18 mouse cellular contexts compared by ENCODE assay signal in the genomic region with DNA sequence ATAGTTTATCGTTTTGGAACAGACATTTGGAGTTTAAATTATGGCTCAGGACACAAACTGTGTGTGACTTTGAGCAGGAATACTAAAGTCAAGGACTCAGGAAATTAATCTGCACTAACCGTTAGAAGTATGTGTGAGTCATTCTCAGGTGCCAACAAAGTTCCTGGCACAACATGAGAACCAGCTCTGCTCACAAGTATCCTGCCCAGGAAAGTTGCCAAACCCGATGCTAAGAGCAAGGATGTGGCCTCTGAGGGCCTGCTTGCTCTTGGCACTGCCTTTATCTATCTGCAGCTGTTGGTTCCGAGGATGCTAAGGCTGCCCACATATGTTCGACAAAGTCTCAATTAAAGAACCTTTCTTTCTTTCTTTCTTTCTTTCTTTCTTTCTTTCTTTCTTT.
DNase-seq lines count a peak whose midpoint lies in the region; ATAC-seq lines count a peak whose summit lies in the region.
"Had no signal": no experiment of that assay in that cellular context is flagged by ENCODE, and none has a peak within 500 bp of the region (broad histone marks: within the 10 kb centered on the region; RNA-seq: fewer than 3 reads in every experiment).

No protein-coding gene starts in this region.

- H3K36me3 ChIP-seq in embryonic facial prominence, embryonic 14.5 days (ENCODE audit: control insufficient read depth, insufficient read depth, low read length): no peaks in the 10 kb centered on the region
- H3K36me3 ChIP-seq in embryonic facial prominence, embryonic 10.5 days (replicated peaks): no peaks in the 10 kb centered on the region
- no peaks in the 10 kb centered on the region for H3K36me3 ChIP-seq in midbrain, embryonic 14.5 days (ENCODE audit: control insufficient read depth, insufficient read depth, low read length)
- no peaks in the 10 kb centered on the region for H3K36me3 ChIP-seq in midbrain, embryonic 10.5 days
- H3K36me3 ChIP-seq: embryonic facial prominence, embryonic 15.5 days; forebrain, embryonic 12.5 days; limb, embryonic 13.5 days had no signal

- no peaks in the 10 kb centered on the region for H3K9me3 ChIP-seq in embryonic facial prominence, embryonic 14.5 days (ENCODE audit: control insufficient read depth, low read length)
- no peaks in the 10 kb centered on the region for H3K9me3 ChIP-seq in embryonic facial prominence, embryonic 10.5 days
- H3K9me3 ChIP-seq in midbrain, embryonic 14.5 days (ENCODE audit: control insufficient read depth, low read length): no peaks in the 10 kb centered on the region
- no peaks in the 10 kb centered on the region for H3K9me3 ChIP-seq in midbrain, embryonic 10.5 days (replicated peaks)
- H3K9me3 ChIP-seq: embryonic facial prominence, embryonic 15.5 days; forebrain, embryonic 12.5 days; limb, embryonic 13.5 days had no signal

- ATAC-seq in embryonic facial prominence, embryonic 14.5 days (ENCODE audit: low read depth): no peak
- ATAC-seq in midbrain, embryonic 14.5 days (ENCODE audit: low FRiP score, low TSS enrichment): no peak

- 65% methylated on average over 5 of the region's 5 CpGs for WGBS in embryonic facial prominence, embryonic 14.5 days
- WGBS in embryonic facial prominence, embryonic 10.5 days: 86% methylated on average over 5 of the region's 5 CpGs
- WGBS in midbrain, embryonic 14.5 days: 80% methylated on average over 5 of the region's 5 CpGs
- 81% methylated on average over 5 of the region's 5 CpGs for WGBS in midbrain, embryonic 10.5 days

- no peak overlapping the region for H3K4me3 ChIP-seq in embryonic facial prominence, embryonic 14.5 days (ENCODE audit: low read depth, low read length)
- H3K4me3 ChIP-seq in embryonic facial prominence, embryonic 10.5 days: no peak overlapping the region
- no peak overlapping the region for H3K4me3 ChIP-seq in midbrain, embryonic 14.5 days (replicated peaks; ENCODE audit: low read depth, low read length)
- H3K4me3 ChIP-seq in midbrain, embryonic 10.5 days: no peak overlapping the region
- H3K4me3 ChIP-seq: embryonic facial prominence, embryonic 15.5 days; forebrain, embryonic 12.5 days; limb, embryonic 13.5 days had no signal

- no peaks in the 10 kb centered on the region for H3K27me3 ChIP-seq in embryonic facial prominence, embryonic 14.5 days (replicated peaks; ENCODE audit: control insufficient read depth, insufficient read depth, low read length)
- H3K27me3 ChIP-seq in embryonic facial prominence, embryonic 10.5 days (replicated peaks; ENCODE audit: low read depth, poor library complexity, severe bottlenecking): no peaks in the 10 kb centered on the region
- H3K27me3 ChIP-seq in midbrain, embryonic 14.5 days (ENCODE audit: control insufficient read depth, insufficient read depth, low read length): no peaks in the 10 kb centered on the region
- no peaks in the 10 kb centered on the region for H3K27me3 ChIP-seq in midbrain, embryonic 10.5 days (ENCODE audit: low read depth, poor library complexity, severe bottlenecking)
- H3K27me3 ChIP-seq: embryonic facial prominence, embryonic 15.5 days; forebrain, embryonic 12.5 days; limb, embryonic 13.5 days had no signal

- H3K4me1 ChIP-seq in embryonic facial prominence, embryonic 14.5 days (ENCODE audit: control insufficient read depth, insufficient read depth, low read length): no peaks in the 10 kb centered on the region
- no peaks in the 10 kb centered on the region for H3K4me1 ChIP-seq in embryonic facial prominence, embryonic 10.5 days
- no peaks in the 10 kb centered on the region for H3K4me1 ChIP-seq in midbrain, embryonic 14.5 days (ENCODE audit: control insufficient read depth, insufficient read depth, low read length)
- H3K4me1 ChIP-seq in midbrain, embryonic 10.5 days: no peaks in the 10 kb centered on the region
- H3K4me1 ChIP-seq: embryonic facial prominence, embryonic 15.5 days; forebrain, embryonic 12.5 days; limb, embryonic 13.5 days had no signal

- no peak overlapping the region for H3K4me2 ChIP-seq in embryonic facial prominence, embryonic 14.5 days (ENCODE audit: low read depth, low read length)
- no peak overlapping the region for H3K4me2 ChIP-seq in midbrain, embryonic 14.5 days (ENCODE audit: low read length)
- H3K4me2 ChIP-seq: embryonic facial prominence, embryonic 15.5 days; forebrain, embryonic 12.5 days; limb, embryonic 13.5 days; midbrain, embryonic 11.5 days had no signal

- no peak overlapping the region for H3K9ac ChIP-seq in embryonic facial prominence, embryonic 14.5 days (ENCODE audit: low read depth, low read length)
- H3K9ac ChIP-seq in midbrain, embryonic 14.5 days (replicated peaks; ENCODE audit: low read length): no peak overlapping the region
- H3K9ac ChIP-seq: embryonic facial prominence, embryonic 15.5 days; forebrain, embryonic 12.5 days; limb, embryonic 13.5 days had no signal

- no peak overlapping the region for H3K27ac ChIP-seq in embryonic facial prominence, embryonic 14.5 days (replicated peaks; ENCODE audit: low read depth, low read length)
- H3K27ac ChIP-seq in embryonic facial prominence, embryonic 10.5 days (replicated peaks): no peak overlapping the region
- no peak overlapping the region for H3K27ac ChIP-seq in midbrain, embryonic 14.5 days (replicated peaks; ENCODE audit: low read depth, low read length)
- H3K27ac ChIP-seq in midbrain, embryonic 10.5 days (replicated peaks): no peak overlapping the region
- H3K27ac ChIP-seq: embryonic facial prominence, embryonic 15.5 days; forebrain, embryonic 12.5 days; limb, embryonic 13.5 days had no signal

- intact Hi-C loops in heart, postnatal 10 days (cut with DNase I): no loop called here
- intact Hi-C loops in heart, postnatal 25 days (cut with DNase I): no loop called here

- peak; percentile 36 for DNase-seq in embryonic facial prominence, embryonic 14.5 days (ENCODE audit: low spot score)
- DNase-seq in embryonic facial prominence, embryonic 10.5 days (ENCODE audit: low spot score): no peak
- DNase-seq in heart, postnatal 10 days: peak; percentile 20 to 22
- DNase-seq in heart, postnatal 25 days (ENCODE audit: low spot score): no peak
- DNase-seq in midbrain, embryonic 14.5 days: peak; percentile 7
- DNase-seq in midbrain, embryonic 10.5 days (ENCODE audit: low spot score): no peak
- peak; percentile 9 for DNase-seq in NIH3T3 (ENCODE audit: low read depth)
- DNase-seq in MN1 (ENCODE audit: low spot score): no peak
- DNase-seq: adrenal gland, postnatal 36 days; heart, adult 18-20 months; kidney, adult 2 months; lung, postnatal 36 days; right cerebral cortex, postnatal 14 days; thymus, adult 18-20 months had no signal

Comparison
In these comparisons a context has a peak if more than half of its experiments do, and no peak if none do; other contexts are left out.
1. DNase-seq: peak in embryonic facial prominence, embryonic 14.5 days (single experiment), heart, postnatal 10 days (2 of 2), midbrain, embryonic 14.5 days (single experiment) and NIH3T3 (single experiment); none in embryonic facial prominence, embryonic 10.5 days (single experiment), heart, postnatal 25 days (single experiment), midbrain, embryonic 10.5 days (single experiment) and MN1 (single experiment).